Mouse (Mus musculus): ENCODE results near the gene Acap1.

- TF ChIP-seq POLR2A (IDR thresholded peaks at IDR 0.05; ENCODE audit: low read depth, low read length), result no peak
- TF ChIP-seq CTCF (IDR thresholded peaks at IDR 0.05; ENCODE audit: extremely low read depth, insufficient read depth, insufficient read length, insufficient replicate concordance), result no peak
These were observed 19.2 kb downstream of the Acap1 start for GRCm38 (mm10) chr11:69876186-69876585.

Data from spleen, adult 2 months (tissue).